Mouse (Mus musculus) brain, adult 2 months (tissue): ENCODE measurements around the gene Usp54.
A peak's percentile ranks its signal among the peaks of the same experiment; 100 is the strongest.

Experiments
- DNase-seq: peaks from one replicate; pipeline ENCODE4 v3.0.0; 2011; ENCODE audit warnings: low read depth, low spot score

Gene Usp54

GRCm38 (mm10) chr14:20640644-20641437 lies at the start of gene Usp54:
Gene Usp54 (minus strand): TSS chr14:20641063.
- DNase-seq: peak; percentile 99

GRCm38 (mm10) chr14:20689009-20689408 lies 48.1 kb upstream of the Usp54 start:
- DNase-seq: no peak

- DNase-seq: peak; percentile 88
These were observed 45.7 kb upstream of the Usp54 start for GRCm38 (mm10) chr14:20686576-20686975.

GRCm38 (mm10) chr14:20682498-20682897 lies 41.6 kb upstream of the Usp54 start:
- DNase-seq: no peak

GRCm38 (mm10) chr14:20681742-20682141 lies 40.9 kb upstream of the Usp54 start:
- no peak for DNase-seq

GRCm38 (mm10) chr14:20677906-20678305 lies 37.0 kb upstream of the Usp54 start:
- no peak for DNase-seq

- peak; percentile 100 for DNase-seq
These were observed 33.4 kb upstream of the Usp54 start, which contains the start of gene Sec24c for GRCm38 (mm10) chr14:20674064-20674833. Gene Sec24c (plus strand): TSS chr14:20674308.

- DNase-seq: no peak
These were observed 32.8 kb upstream of the Usp54 start for GRCm38 (mm10) chr14:20673735-20674063.

- peak; percentile 24 for DNase-seq
These were observed 32.1 kb upstream of the Usp54 start for GRCm38 (mm10) chr14:20672990-20673389.

- DNase-seq: no peak
These were observed 27.4 kb upstream of the Usp54 start, which contains the start of gene Synpo2l for GRCm38 (mm10) chr14:20668154-20668810. Gene Synpo2l (minus strand): TSS chr14:20668354.

GRCm38 (mm10) chr14:20667469-20667868 lies 26.6 kb upstream of the Usp54 start:
- DNase-seq: no peak

- no peak for DNase-seq
These were observed 23.6 kb upstream of the Usp54 start for GRCm38 (mm10) chr14:20664436-20664835.

GRCm38 (mm10) chr14:20663601-20664000 lies 22.7 kb upstream of the Usp54 start:
- DNase-seq: no peak

- no peak for DNase-seq
These were observed 21.9 kb upstream of the Usp54 start for GRCm38 (mm10) chr14:20662740-20663139.

GRCm38 (mm10) chr14:20661661-20662331 lies 20.9 kb upstream of the Usp54 start:
- peak; percentile 38 for DNase-seq

- DNase-seq: peak; percentile 99
These were observed 20.2 kb upstream of the Usp54 start for GRCm38 (mm10) chr14:20660827-20661660.

- DNase-seq: no peak
These were observed 18.8 kb upstream of the Usp54 start for GRCm38 (mm10) chr14:20659687-20660086.

GRCm38 (mm10) chr14:20658902-20659301 lies 18.0 kb upstream of the Usp54 start:
- no peak for DNase-seq

GRCm38 (mm10) chr14:20658326-20658725 lies 17.5 kb upstream of the Usp54 start:
- DNase-seq: peak; percentile 74

GRCm38 (mm10) chr14:20656361-20656760 lies 15.5 kb upstream of the Usp54 start, which contains the start of gene Myoz1:
Gene Myoz1 (minus strand): TSS chr14:20656540.
- no peak for DNase-seq

GRCm38 (mm10) chr14:20655731-20656130 lies 14.9 kb upstream of the Usp54 start:
- DNase-seq: no peak
